Comparison of ENCODE assay signal across 13 mouse cellular contexts in the genomic region with DNA sequence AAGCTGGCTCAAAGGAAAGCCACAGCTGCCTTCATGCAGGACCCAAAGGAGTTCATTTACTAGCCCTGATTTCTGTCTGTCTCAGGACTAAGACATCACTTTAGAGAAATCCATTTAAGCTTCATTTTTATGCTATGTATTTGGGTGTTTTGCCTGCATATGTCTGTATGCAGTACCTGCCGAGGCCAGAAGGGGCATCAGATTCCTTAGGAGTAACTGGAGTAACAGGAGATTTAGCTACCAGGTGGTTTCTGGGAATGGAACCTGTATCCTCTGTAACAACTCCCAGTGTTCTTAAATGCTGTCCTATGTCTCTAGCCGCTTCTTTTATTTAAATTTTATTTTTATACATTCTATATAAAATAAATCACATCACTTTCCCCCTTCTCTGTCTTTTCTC. TPM values are rescaled to one million over a fixed set of nuclear protein-coding genes. Genes with fewer than 3 reads are reported as not detected.
DNase-seq lines count a peak whose midpoint lies in the region; ATAC-seq and TF ChIP-seq lines count a peak whose summit lies in the region.
"Had no signal": no experiment of that assay in that cellular context is flagged by ENCODE, and none has a peak within 500 bp of the region (broad histone marks: within the 10 kb centered on the region; RNA-seq: fewer than 3 reads in every experiment).

No protein-coding gene starts in this region.

- in situ Hi-C loops in Patski (cut with MboI; ENCODE audit: low pct_unique_long_range_greater_than_20kb) = no loop called here

- peaks cover 3% of the 10 kb centered on the region; the same call in 1 of the 2 replicates for H3K36me3 ChIP-seq in liver, embryonic 11.5 days (ENCODE audit: control insufficient read depth, insufficient read depth, low read length)
- H3K36me3 ChIP-seq in E14TG2a.4 (ENCODE audit: insufficient read depth, low read length) = no peaks in the 10 kb centered on the region
- H3K36me3 ChIP-seq: limb, embryonic 10.5 days had no signal

- DNase-seq in liver (peak; percentile 10), Patski (ENCODE audit: low read depth, low spot score) (no peak)
- no peak for DNase-seq in liver, embryonic 11.5 days (ENCODE audit: low spot score)
- peak; percentile 8 for DNase-seq in naive thymus-derived CD4-positive, alpha-beta T cell, adult 2 months (ENCODE audit: low read depth)
- no peak for DNase-seq in adrenal gland, adult (ENCODE audit: inconsistent age in 2 of 2, low spot score in 1 of 2)
- DNase-seq: cerebellum, adult 11 months; right cerebral cortex, postnatal 4 days had no signal

- no peak overlapping the region for H3K9ac ChIP-seq in liver, embryonic 11.5 days (ENCODE audit: low read depth, low read length)
- H3K9ac ChIP-seq: embryonic facial prominence, embryonic 12.5 days; heart, embryonic 15.5 days; neural tube, embryonic 13.5 days had no signal

- H3K4me3 ChIP-seq in liver, embryonic 11.5 days (ENCODE audit: low read depth, low read length) = no peak overlapping the region
- no peak overlapping the region for H3K4me3 ChIP-seq in E14TG2a.4 (replicated peaks; ENCODE audit: low read length)
- H3K4me3 ChIP-seq: embryonic facial prominence, embryonic 12.5 days; heart, embryonic 15.5 days; limb, embryonic 10.5 days; neural tube, embryonic 13.5 days had no signal

- POLR2A ChIA-PET in Patski (lab: Charles Lee) = no interaction called here

- ATAC-seq in liver, embryonic 11.5 days (replicated peaks; ENCODE audit: low FRiP score) = no peak
- ATAC-seq in Patski = no peak
- no peak for ATAC-seq in monocyte, adult 5-6 weeks (replicated peaks; ENCODE audit: insufficient number of reproducible peaks, low FRiP score, low TSS enrichment, poor library complexity, severe bottlenecking)

- no peaks in the 10 kb centered on the region for H3K4me1 ChIP-seq in liver, embryonic 11.5 days (replicated peaks; ENCODE audit: control insufficient read depth, insufficient read depth, low read length)
- H3K4me1 ChIP-seq in E14TG2a.4 (replicated peaks; ENCODE audit: low read depth, low read length) = no peaks in the 10 kb centered on the region
- H3K4me1 ChIP-seq: embryonic facial prominence, embryonic 12.5 days; heart, embryonic 15.5 days; limb, embryonic 10.5 days; neural tube, embryonic 13.5 days had no signal

- no peaks in the 10 kb centered on the region for H3K27me3 ChIP-seq in liver, embryonic 11.5 days (replicated peaks; ENCODE audit: control insufficient read depth, insufficient read depth, low read length)
- H3K27me3 ChIP-seq in E14TG2a.4 (ENCODE audit: insufficient read depth, low read length) = no peaks in the 10 kb centered on the region
- H3K27me3 ChIP-seq in Patski = no peaks in the 10 kb centered on the region
- H3K27me3 ChIP-seq: embryonic facial prominence, embryonic 12.5 days; heart, embryonic 15.5 days; neural tube, embryonic 13.5 days had no signal

- no peak overlapping the region for H3K4me2 ChIP-seq in liver, embryonic 11.5 days
- H3K4me2 ChIP-seq: embryonic facial prominence, embryonic 12.5 days; heart, embryonic 15.5 days; neural tube, embryonic 13.5 days had no signal

- no peak overlapping the region for H3K27ac ChIP-seq in liver, embryonic 11.5 days (ENCODE audit: low read depth, low read length)
- H3K27ac ChIP-seq: embryonic facial prominence, embryonic 12.5 days; heart, embryonic 15.5 days; limb, embryonic 10.5 days; neural tube, embryonic 13.5 days had no signal

- WGBS in liver, embryonic 11.5 days = 52% methylated on average over 2 of the region's 2 CpGs

- TF ChIP-seq CTCF in E14TG2a.4 (conservative IDR thresholded peaks at IDR 0.05; ENCODE audit: low read length) (peak; percentile 78), Patski (IDR thresholded peaks at IDR 0.05) (peak; percentile 50)

- H3K9me3 ChIP-seq in liver, embryonic 11.5 days (ENCODE audit: control insufficient read depth, low read length) = 0 out of 2 replicates have a peak, but pooled peaks cover 5% of the 10 kb centered on the region
- H3K9me3 ChIP-seq in E14TG2a.4 (ENCODE audit: low read length) = no peaks in the 10 kb centered on the region
- H3K9me3 ChIP-seq: limb, embryonic 10.5 days had no signal

- CTCF ChIA-PET in Patski (lab: Charles Lee) = interaction anchor here (1.3 to 1.4 kb wide), 2 partner anchors 90 to 231 kb away, joined by 4 read pairs; no protein-coding TSS in a partner anchor

RNA-seq across cellular contexts. Expression of a gene that starts 30.5 kb away (rescaled TPM):
- 22.9 and 26.4 TPM in 2 replicates for polyA plus RNA-seq in liver, embryonic 11.5 days (2014; fragmentation: Nextera tagmentation; extraction: Ambion mirVana)
- 14.6 TPM for polyA plus RNA-seq in Patski (2021)
- 44.0 to 64.0 TPM (median 54.8 TPM) in 3 replicates for total RNA-seq in monocyte, adult 5-6 weeks (2017)

Comparison
In these comparisons a context has a peak if more than half of its experiments do, and no peak if none do; other contexts are left out.
1. DNase-seq: peak in liver (single experiment) and naive thymus-derived CD4-positive, alpha-beta T cell, adult 2 months (single experiment); none in liver, embryonic 11.5 days (single experiment), Patski (single experiment) and adrenal gland, adult (0 of 2).